14 mouse cellular contexts compared by ENCODE assay signal in the genomic region with DNA sequence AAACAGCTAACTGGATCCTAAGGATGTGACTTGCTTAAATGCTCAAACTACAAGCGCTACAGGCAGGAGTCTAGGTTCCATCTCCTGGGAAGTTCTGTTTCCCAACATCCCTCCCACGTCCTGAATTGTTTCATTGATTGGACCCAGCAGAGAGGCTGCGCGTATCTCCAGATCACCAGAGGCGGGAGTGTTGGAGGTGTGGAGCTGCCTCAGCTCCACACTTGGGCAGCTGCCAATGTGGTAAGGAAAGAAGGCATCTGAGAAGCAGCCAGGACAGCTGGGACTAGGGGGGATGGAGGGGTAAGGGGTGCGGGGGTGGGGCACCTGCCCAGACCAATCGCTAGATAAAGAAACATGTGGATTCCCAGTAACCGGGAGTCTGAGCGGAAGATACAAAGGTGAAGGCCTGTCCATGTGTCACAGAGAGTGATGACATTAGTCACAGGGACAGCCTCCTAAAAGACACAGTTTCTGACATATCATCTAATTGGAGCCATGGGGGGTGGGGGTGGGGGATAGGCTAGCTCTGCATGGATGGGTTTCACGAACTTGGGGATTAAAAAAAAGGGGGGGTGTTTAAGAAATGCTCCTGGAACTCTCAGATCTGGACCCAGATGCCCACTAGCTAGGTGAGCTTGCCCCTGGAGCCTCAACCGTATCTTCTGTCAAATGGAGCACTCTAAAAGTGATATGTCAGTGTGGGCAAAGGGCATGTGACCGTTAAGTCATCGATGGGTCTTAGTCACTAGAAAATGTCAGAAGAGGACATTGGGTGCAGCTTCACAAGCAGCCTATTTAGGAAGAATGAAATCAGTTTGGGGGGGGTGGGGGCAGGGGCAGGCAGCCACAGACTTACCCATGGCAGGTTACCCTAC. TPM values are rescaled to one million over a fixed set of nuclear protein-coding genes. Genes with fewer than 3 reads are reported as not detected.
DNase-seq lines count a peak whose midpoint lies in the region; ATAC-seq lines count a peak whose summit lies in the region.
"Had no signal": no experiment of that assay in that cellular context is flagged by ENCODE, and none has a peak within 500 bp of the region (broad histone marks: within the 10 kb centered on the region; RNA-seq: fewer than 3 reads in every experiment).

No protein-coding gene starts in this region.

- WGBS in liver, embryonic 16.5 days (ENCODE audit: insufficient replicate concordance) = 55% methylated on average over 13 of the region's 13 CpGs
- WGBS in embryonic facial prominence, embryonic 15.5 days = 50% methylated on average over 13 of the region's 13 CpGs

- H3K36me3 ChIP-seq in liver, embryonic 16.5 days (ENCODE audit: control insufficient read depth, insufficient read depth) = no peaks in the 10 kb centered on the region
- no peaks in the 10 kb centered on the region for H3K36me3 ChIP-seq in embryonic facial prominence, embryonic 15.5 days

- no peaks in the 10 kb centered on the region for H3K4me1 ChIP-seq in liver, embryonic 16.5 days (ENCODE audit: control insufficient read depth, low read depth, low read length)
- H3K4me1 ChIP-seq in embryonic facial prominence, embryonic 15.5 days = no peaks in the 10 kb centered on the region
- H3K4me1 ChIP-seq: megakaryocyte, embryonic 14.5 days had no signal

- no peaks in the 10 kb centered on the region for H3K27me3 ChIP-seq in liver, embryonic 16.5 days (ENCODE audit: control insufficient read depth, insufficient read depth, low read depth, low read length)
- H3K27me3 ChIP-seq in embryonic facial prominence, embryonic 15.5 days = no peaks in the 10 kb centered on the region
- H3K27me3 ChIP-seq: megakaryocyte, embryonic 14.5 days had no signal

- H3K27ac ChIP-seq in liver, embryonic 16.5 days (ENCODE audit: low read length) = no peak overlapping the region
- H3K27ac ChIP-seq in embryonic facial prominence, embryonic 15.5 days (replicated peaks) = no peak overlapping the region

- H3K4me2 ChIP-seq in liver, embryonic 16.5 days (ENCODE audit: low read depth, low read length) = 0 out of 2 replicates have a peak overlapping the region, but pooled peaks have one; percentile 30
- no peak overlapping the region for H3K4me2 ChIP-seq in embryonic facial prominence, embryonic 15.5 days (replicated peaks)
- H3K4me2 ChIP-seq: lung, embryonic 14.5 days had no signal

- peak; percentile 59 for ATAC-seq in liver, embryonic 16.5 days (ENCODE audit: low read depth)
- peak; percentile 36; the same call in 1 of the 2 replicates for ATAC-seq in embryonic facial prominence, embryonic 15.5 days (ENCODE audit: insufficient number of reproducible peaks, low FRiP score, low TSS enrichment, low read depth)

- no peaks in the 10 kb centered on the region for H3K9me3 ChIP-seq in liver, embryonic 16.5 days (replicated peaks; ENCODE audit: control insufficient read depth, low read length)
- no peaks in the 10 kb centered on the region for H3K9me3 ChIP-seq in embryonic facial prominence, embryonic 15.5 days (replicated peaks)

- no peak overlapping the region for H3K4me3 ChIP-seq in liver, embryonic 16.5 days (ENCODE audit: low read depth, low read length)
- no peak overlapping the region for H3K4me3 ChIP-seq in embryonic facial prominence, embryonic 15.5 days (replicated peaks)
- H3K4me3 ChIP-seq: myocyte had no signal

- DNase-seq in adrenal gland, adult 2 months = peak; percentile 69
- DNase-seq in adrenal gland, postnatal 10 days = no peak
- DNase-seq in gastrocnemius, postnatal 25 days = peak; percentile 26
- no peak for DNase-seq in gastrocnemius, postnatal 10 days
- DNase-seq in liver = no peak
- DNase-seq in spleen, postnatal 4 days (ENCODE audit: low spot score in 2 of 2) = no peak
- DNase-seq: cerebellum, adult 9-10 months; heart, postnatal 36 days; kidney, adult 18-20 months; lung, embryonic 14.5 days had no signal

- no peak overlapping the region for H3K9ac ChIP-seq in liver, embryonic 16.5 days (ENCODE audit: low read depth, low read length)
- H3K9ac ChIP-seq in embryonic facial prominence, embryonic 15.5 days = no peak overlapping the region
- H3K9ac ChIP-seq: lung, embryonic 14.5 days had no signal

RNA-seq across cellular contexts. Expression of a gene that starts 12.5 kb away (rescaled TPM):
- total RNA-seq in adrenal gland, adult 2 months (2021) = 100 to 1,000 TPM; 137 to 190 TPM
- polyA plus RNA-seq in adrenal gland, adult 2 months (2012; rRNA removed) = 137 and 140 TPM in 2 replicates
- 10 to 100 TPM; 39.3 to 41.3 TPM for total RNA-seq in adrenal gland, postnatal 10 days (2021)
- total RNA-seq in gastrocnemius, postnatal 25 days (2021) = 100 to 1,000 TPM; 216 to 227 TPM
- 100 to 1,000 TPM; 194 to 198 TPM for total RNA-seq in gastrocnemius, postnatal 10 days (2021)
- polyA plus RNA-seq in liver, embryonic 16.5 days (2015; fragmentation: Nextera tagmentation; extraction: Ambion mirVana) = 2.8 and 3.6 TPM in 2 replicates
- polyA plus RNA-seq in embryonic facial prominence, embryonic 15.5 days (2015; fragmentation: Nextera tagmentation; extraction: Ambion mirVana) = 22.2 and 25.0 TPM in 2 replicates

Comparison
In these comparisons a context has a peak if more than half of its experiments do, and no peak if none do; other contexts are left out.
1. DNase-seq: peak in adrenal gland, adult 2 months (single experiment) and gastrocnemius, postnatal 25 days (single experiment); none in adrenal gland, postnatal 10 days (single experiment), gastrocnemius, postnatal 10 days (single experiment), liver (single experiment) and spleen, postnatal 4 days (0 of 2).